Mouse (Mus musculus) regulatory T cell (primary cell): ENCODE data around the gene Pigv.

Experiments
- in situ Hi-C: fragments of 300-600 bp; cut with MboI, MseI; formaldehyde crosslinking; loops from one replicate; pipeline ENCODE4 v1.15.1; 2025; ENCODE audit warnings: high pct_unique_total_duplicates

The Pigv gene

GRCm38 (mm10) chr4:133649989-133650699 lies 22.3 kb downstream of the Pigv start, which contains the start of gene Zdhhc18:
Gene Zdhhc18, minus strand, starts transcription at chr4:133650154.
- in situ Hi-C loops = loop anchor here (10.0 to 25.0 kb wide), 2 partner anchors 55 to 187 kb away; no protein-coding TSS in a partner anchor

- in situ Hi-C loops = loop anchor here (10.0 kb wide), 1 partner anchor 55 kb away; no protein-coding TSS in a partner anchor
Observed at GRCm38 (mm10) chr4:133649464-133649863, 23.0 kb downstream of the Pigv start.

GRCm38 (mm10) chr4:133645680-133646079 lies 26.8 kb downstream of the Pigv start:
- in situ Hi-C loops = loop anchor here (10.0 kb wide), 1 partner anchor 51 kb away; no protein-coding TSS in a partner anchor

- in situ Hi-C loops = loop anchor here (10.0 kb wide), 1 partner anchor 50 kb away; no protein-coding TSS in a partner anchor
Observed at GRCm38 (mm10) chr4:133645195-133645594, 27.3 kb downstream of the Pigv start.

GRCm38 (mm10) chr4:133634043-133634410 lies 38.4 kb downstream of the Pigv start:
- in situ Hi-C loops = loop anchor here (10.0 kb wide), 1 partner anchor 1801 kb away; the partner anchor contains the start of gene Rcan3

DNA sequence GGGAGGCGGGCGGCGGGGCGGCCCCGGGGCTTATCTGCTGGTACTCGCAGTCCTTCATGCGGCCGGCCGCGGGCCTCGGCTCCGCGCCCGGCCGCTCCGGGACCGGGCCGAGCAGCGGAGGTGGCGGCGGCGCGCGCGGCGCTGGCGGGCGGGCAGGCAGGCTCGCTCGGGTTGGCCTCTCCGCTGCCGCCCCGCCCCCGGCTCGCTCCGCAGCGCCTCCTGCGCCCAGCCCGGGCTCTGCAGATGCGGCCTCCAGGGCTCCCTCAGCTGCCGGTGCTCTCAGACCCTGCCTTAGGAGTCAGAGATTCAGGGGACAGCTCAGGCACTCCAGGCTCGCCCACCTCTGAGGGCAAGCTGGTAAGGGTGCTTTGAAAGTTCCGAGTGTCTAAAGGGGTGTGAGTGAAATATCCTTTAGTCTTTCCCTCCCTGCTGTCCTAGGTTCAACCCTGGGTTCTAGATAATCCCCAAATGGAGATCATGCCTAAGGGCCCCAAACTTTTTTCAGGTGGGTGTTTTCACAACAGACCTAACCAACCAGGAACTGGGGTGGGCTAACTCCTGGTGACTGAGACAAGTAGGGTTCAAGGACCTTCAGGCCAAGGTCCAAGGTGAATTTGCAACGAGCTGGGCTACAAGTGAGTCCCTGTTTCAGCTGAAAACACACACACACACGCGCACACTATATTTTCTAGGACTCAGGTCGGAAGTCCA lies 39.0 kb downstream of the Pigv start:
- in situ Hi-C loops = loop anchor here (10.0 kb wide), 1 partner anchor 1801 kb away; the partner anchor contains the start of gene Rcan3

DNA sequence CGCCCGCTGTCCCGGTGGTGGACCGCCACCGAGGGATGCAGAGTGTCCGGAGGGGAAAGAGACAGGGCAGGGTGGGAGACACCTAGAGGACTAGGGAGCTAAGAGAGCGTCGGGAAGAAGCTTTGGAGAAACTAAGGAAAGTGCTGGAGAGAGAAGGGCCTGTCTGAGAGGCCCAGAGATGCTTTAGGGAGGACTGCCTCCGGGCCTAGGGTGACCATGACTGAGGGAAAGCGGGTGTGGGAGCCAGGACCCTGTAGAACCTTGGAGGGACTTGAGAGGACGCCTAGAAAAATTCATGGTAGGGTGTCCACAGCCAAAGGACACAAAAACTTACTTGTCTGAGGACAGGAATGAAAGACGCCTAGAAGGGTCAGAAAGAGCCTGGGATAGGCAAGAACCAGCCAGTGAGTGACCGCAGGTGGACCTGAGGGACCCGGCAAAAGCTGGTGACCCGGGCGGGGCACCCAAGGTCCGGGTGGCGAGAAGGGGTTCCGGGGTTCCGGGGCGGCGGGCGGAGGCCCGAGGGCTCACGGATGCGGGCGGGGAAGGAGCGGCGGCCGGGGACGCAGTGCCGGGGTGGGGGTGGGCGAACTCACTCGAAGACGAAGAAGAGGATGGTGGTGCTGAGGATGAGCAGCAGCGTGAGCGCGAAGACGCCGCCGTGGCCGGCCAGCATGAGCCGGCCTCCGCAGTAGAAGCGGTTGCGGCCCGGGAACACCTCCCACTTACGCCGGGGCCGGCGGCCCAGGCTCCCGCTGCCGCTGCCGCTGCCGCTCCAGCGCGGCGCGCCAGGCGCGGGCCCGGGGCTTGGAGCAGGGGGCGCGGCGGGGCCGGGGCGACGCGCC lies 39.7 kb downstream of the Pigv start:
- in situ Hi-C loops = loop anchor here (10.0 kb wide), 1 partner anchor 1802 kb away; the partner anchor contains the start of gene Rcan3

DNA sequence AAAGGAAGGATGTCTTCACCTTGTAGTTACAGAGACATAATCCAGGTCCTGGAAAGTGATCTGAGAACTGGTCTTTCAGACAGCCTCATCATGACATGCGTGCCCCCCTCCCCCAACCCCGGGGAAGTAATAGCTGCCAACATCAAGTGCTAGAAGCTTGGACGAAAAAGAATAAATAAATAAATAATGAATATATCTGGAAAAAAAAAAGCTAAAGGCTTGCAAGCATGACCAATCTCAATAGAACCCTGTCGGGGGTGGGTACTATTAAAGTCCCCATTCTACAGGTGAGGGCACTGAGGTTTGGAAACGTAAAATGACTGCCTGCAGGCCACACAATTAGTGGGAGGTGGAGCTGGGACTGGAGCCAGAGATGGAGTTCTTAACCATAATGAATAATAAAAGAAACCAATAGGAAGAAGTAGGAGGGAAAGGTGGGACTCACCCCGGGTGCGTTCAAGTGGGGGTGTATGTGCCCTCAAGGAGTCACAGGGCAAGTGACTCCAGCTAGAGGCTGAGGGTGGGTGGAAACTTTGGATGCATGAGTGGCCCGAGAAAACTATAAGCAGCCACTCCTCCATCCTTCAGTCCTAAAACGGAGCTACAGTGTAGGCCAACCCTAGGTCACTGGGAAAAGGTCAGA lies 40.6 kb downstream of the Pigv start:
- in situ Hi-C loops = loop anchor here (10.0 kb wide), 1 partner anchor 1803 kb away; the partner anchor contains the start of gene Rcan3

DNA sequence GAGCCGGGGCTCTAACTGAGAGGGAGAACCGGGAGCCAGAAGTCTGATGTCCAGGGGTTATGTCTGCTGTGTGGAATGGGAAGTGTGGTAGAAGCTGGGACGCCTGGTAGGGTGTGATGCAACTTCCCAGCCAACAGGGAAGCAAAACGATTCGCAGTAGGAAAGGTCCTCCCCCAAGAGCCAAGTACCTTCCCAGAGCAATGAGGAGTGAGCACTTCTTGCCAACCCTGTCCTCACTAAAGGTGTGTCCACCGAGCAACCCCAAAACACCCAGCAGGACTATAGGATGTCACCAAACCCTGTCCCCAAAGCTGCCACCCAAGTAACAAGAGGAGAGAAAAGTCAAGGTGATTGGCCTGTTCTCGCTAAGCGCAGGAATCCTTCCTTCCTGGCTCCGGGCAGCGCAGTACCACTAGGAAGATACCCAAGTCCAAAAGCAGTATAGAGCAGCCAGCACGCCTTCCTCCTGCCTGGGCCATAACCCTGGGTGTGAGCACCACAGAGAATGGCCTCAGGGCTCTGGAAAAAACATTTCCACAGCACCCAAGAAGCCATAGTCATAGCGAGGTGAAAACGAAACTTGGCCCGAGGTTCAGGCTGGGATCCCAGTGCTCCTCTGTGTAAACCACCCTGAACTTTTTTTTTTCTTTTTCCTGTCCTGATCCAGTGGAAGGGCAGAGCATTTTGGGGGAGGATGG lies 41.2 kb downstream of the Pigv start:
- in situ Hi-C loops = loop anchor here (10.0 kb wide), 1 partner anchor 1804 kb away; the partner anchor contains the start of gene Rcan3

- in situ Hi-C loops = loop anchor here (10.0 kb wide), 1 partner anchor 1804 kb away; the partner anchor contains the start of gene Rcan3
Observed at GRCm38 (mm10) chr4:133630326-133630920, 42.0 kb downstream of the Pigv start.

DNA sequence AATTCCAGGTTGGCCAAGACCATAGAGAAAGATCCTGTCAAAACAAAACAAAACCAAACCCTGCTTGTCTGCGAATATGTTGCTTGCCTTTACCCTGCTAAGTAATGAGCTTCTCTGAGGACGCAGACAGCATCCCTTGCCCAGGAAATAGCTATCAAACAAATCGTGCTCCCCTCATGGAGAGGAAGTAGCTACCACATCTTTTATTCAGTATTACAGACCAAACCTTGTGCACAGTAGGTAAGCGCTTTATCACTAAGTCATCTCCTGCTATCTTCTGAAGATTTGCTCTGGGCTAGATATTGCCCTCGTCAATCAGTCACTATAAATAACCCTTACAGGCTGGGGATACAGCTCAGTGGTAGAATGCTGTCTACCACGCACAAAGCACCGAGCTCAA lies 43.3 kb downstream of the Pigv start:
- in situ Hi-C loops = loop anchor here (10.0 kb wide), 1 partner anchor 496 kb away; the partner anchor contains the start of gene Sh3bgrl3

- in situ Hi-C loops = loop anchor here (10.0 kb wide), 1 partner anchor 496 kb away; the partner anchor contains the start of gene Sh3bgrl3
Observed at GRCm38 (mm10) chr4:133628517-133628916, 43.9 kb downstream of the Pigv start.

- in situ Hi-C loops = loop anchor here (10.0 kb wide), 1 partner anchor 498 kb away; the partner anchor contains the start of gene Sh3bgrl3
Observed at GRCm38 (mm10) chr4:133627039-133627438, 45.4 kb downstream of the Pigv start.

DNA sequence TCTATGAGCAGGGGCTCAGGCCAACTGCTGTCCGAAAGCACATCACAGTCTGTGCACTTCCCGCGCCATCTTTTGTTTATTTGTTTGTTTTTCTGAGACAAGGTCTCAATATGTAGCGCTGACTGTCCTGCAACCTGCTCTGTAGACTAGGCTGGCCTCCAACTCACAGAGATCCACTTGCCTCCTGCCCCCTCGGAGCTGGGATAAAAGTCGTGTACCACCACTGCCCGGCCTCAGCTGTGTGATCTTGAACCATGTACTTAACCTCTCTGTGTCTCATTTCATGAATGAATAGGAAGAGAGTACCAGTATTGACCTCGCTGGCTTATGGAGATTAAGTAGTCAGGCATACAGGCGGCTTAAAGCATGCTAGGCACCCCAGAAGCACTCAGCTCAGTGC lies 45.8 kb downstream of the Pigv start:
- in situ Hi-C loops = loop anchor here (10.0 kb wide), 1 partner anchor 498 kb away; the partner anchor contains the start of gene Sh3bgrl3

DNA sequence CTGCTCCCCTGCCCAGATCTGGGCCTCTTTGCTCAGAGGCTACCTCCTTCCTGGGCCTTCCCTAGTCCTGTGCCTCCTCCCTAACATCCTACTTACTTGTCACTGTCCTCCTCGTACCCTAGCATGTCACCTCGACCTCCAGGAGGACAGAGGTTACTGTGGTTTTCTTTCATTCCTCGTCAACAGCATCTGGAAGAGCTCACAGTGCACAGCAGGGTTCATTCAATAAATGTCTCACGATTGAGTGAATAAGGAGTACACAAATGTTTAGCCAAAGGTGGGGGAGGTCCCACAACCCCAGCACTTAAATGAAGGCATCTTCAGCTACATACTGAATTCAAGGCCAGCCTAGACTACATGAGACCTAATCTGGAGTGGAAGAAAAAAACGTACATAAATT lies 46.2 kb downstream of the Pigv start:
- in situ Hi-C loops = loop anchor here (10.0 kb wide), 1 partner anchor 499 kb away; the partner anchor contains the start of gene Sh3bgrl3

GRCm38 (mm10) chr4:133625621-133626071 lies 46.8 kb downstream of the Pigv start:
- in situ Hi-C loops = loop anchor here (10.0 kb wide), 1 partner anchor 499 kb away; the partner anchor contains the start of gene Sh3bgrl3

DNA sequence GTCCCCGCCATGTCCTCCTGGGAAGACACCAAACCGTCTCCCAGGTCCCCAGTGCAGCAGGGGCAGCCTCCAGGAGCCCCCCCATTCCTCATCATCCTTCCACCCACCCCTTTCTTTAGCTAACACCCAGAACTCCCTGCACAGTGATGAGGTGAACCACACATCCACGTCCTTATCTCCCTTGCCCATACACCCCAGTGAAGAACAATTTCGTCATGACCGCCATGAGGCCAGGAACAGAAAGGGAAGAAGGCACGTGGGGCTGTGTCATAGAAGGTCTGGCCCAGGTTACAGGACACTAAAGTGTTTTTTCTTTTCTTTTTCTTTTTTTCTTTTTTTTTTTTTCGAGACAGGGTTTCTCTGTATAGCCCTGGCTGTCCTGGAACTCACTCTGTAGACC lies 47.6 kb downstream of the Pigv start:
- in situ Hi-C loops = loop anchor here (10.0 kb wide), 1 partner anchor 500 kb away; the partner anchor contains the start of gene Sh3bgrl3

GRCm38 (mm10) chr4:133622161-133622695 lies 50.2 kb downstream of the Pigv start:
- in situ Hi-C loops = loop anchor here (10.0 kb wide), 1 partner anchor 503 kb away; the partner anchor contains the start of gene Sh3bgrl3

GRCm38 (mm10) chr4:133620668-133621067 lies 51.8 kb downstream of the Pigv start:
- in situ Hi-C loops = loop anchor here (10.0 kb wide), 1 partner anchor 504 kb away; the partner anchor contains the start of gene Sh3bgrl3
